Mouse (Mus musculus): ENCODE data around the gene D2hgdh. TPM values are rescaled to one million over a fixed set of nuclear protein-coding genes. Genes with fewer than 3 reads are reported as not detected.
"Not testable (repeated sequence)": the region's sequence is repeated elsewhere in the genome, so short reads cannot be mapped to it uniquely, and the experiment has no call there.

Gene D2hgdh
- polyA plus RNA-seq, 1 experiment from 2014 or later: 17.1 TPM

DNA sequence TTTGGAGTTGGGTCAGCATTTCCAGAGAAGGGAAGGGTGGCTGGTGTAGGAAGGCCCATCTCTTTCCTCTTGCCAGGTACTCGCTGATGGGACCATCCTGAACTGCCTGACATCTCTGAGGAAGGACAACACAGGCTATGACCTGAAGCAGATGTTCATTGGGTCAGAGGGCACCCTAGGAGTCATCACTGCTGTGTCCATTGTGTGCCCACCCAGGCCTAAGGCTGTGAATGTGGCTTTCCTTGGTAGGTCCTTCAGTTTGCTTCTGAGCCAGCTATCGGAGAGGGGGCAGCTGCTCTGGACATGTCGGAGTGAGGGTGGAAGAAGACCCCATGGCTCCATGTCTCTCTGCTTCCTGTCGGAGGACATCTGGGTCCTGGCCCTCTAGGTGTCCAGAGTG, 10.5 kb downstream of the D2hgdh start:
- no peak overlapping the region for H3K9ac ChIP-seq
- H3K27ac ChIP-seq (replicated peaks): no peak overlapping the region
- peaks cover 4% of the 10 kb centered on the region; the same call in 1 of the 2 replicates for H3K36me3 ChIP-seq
- WGBS: 97% methylated on average over 4 of the region's 4 CpGs
- H3K4me1 ChIP-seq (replicated peaks): no peaks in the 10 kb centered on the region
- ATAC-seq (ENCODE audit: low FRiP score, low read depth): no peak
- no peak overlapping the region for H3K4me3 ChIP-seq
- H3K27me3 ChIP-seq: no peaks in the 10 kb centered on the region
- H3K4me2 ChIP-seq: no peak overlapping the region
- H3K9me3 ChIP-seq: no peaks in the 10 kb centered on the region

- Histone ChIP-seq H3K9me3 (no peaks in the 10 kb centered on the region), H3K4me3 (no peak overlapping the region), H3K9ac (no peak overlapping the region), H3K4me1 (replicated peaks) (no peaks in the 10 kb centered on the region), H3K36me3 (peaks cover 4% of the 10 kb centered on the region; the same call in 1 of the 2 replicates), H3K27ac (replicated peaks) (no peak overlapping the region), H3K27me3 (no peaks in the 10 kb centered on the region), H3K4me2 (no peak overlapping the region)
- no peak for ATAC-seq (ENCODE audit: low FRiP score, low read depth)
- WGBS: 96% methylated on average over 6 of the region's 6 CpGs
Observed at GRCm38 (mm10) chr1:93835876-93836531, 11.3 kb downstream of the D2hgdh start.

DNA sequence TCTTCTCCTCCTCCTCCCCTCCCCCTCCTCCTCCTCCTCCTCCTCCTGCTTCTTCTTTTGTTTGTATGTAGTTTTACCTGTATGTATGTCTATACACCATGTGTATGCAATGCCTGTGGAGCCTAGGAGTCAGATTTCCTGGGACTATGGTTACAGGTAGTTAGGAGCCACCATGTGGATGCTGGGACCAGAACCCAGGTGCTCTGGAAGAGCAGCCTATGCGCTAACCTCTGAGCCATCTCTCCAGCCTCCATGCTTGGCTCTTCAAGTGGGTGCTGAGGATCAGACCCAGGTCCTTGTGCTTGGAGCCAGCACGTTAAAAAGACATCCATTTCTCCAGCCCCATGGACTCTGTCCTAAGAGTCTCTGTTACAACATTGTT, 11.8 kb downstream of the D2hgdh start:
- Histone ChIP-seq H3K4me1 (replicated peaks) (no peaks in the 10 kb centered on the region), H3K4me2 (no peak overlapping the region), H3K36me3 (peaks cover 4% of the 10 kb centered on the region; the same call in 1 of the 2 replicates), H3K4me3 (no peak overlapping the region), H3K9ac (no peak overlapping the region), H3K9me3 (no peaks in the 10 kb centered on the region), H3K27me3 (no peaks in the 10 kb centered on the region), H3K27ac (replicated peaks) (no peak overlapping the region)
- no peak for ATAC-seq (ENCODE audit: low FRiP score, low read depth)
- WGBS: 88% methylated on average over 2 of the region's 2 CpGs

- H3K4me3 ChIP-seq: no peak overlapping the region
- no peak overlapping the region for H3K27ac ChIP-seq (replicated peaks)
- no peaks in the 10 kb centered on the region for H3K4me1 ChIP-seq (replicated peaks)
- WGBS: 95% methylated on average over 8 of the region's 8 CpGs
- H3K36me3 ChIP-seq: peaks cover 4% of the 10 kb centered on the region; the same call in 1 of the 2 replicates
- H3K9me3 ChIP-seq: no peaks in the 10 kb centered on the region
- H3K4me2 ChIP-seq: no peak overlapping the region
- no peak overlapping the region for H3K9ac ChIP-seq
- ATAC-seq (ENCODE audit: low FRiP score, low read depth): no peak
- H3K27me3 ChIP-seq: no peaks in the 10 kb centered on the region
Observed at GRCm38 (mm10) chr1:93837335-93837734, 12.6 kb downstream of the D2hgdh start.

DNA sequence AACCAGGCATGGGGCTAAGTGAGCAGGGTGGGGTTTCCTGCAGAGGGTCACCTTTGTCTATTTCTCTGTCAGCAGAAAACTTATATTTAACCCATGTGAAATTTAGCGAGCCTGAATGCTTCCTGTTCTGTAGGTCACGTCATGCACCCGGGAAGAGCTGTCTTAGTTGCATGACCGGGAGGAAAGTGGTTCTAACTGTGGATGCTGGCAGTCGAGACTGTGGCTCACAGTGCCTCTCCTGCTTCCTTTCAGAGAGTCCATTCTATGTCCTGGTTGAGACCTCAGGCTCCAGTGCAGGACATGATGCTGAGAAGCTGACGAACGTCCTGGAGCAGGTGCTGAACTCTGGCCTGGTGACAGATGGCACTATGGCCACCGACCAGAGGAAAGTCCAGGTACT, 13.9 kb downstream of the D2hgdh start:
- H3K4me3 ChIP-seq; H3K9me3 ChIP-seq; H3K36me3 ChIP-seq; H3K27ac ChIP-seq (replicated peaks); ATAC-seq (ENCODE audit: low FRiP score, low read depth); H3K27me3 ChIP-seq; H3K9ac ChIP-seq; H3K4me1 ChIP-seq (replicated peaks); H3K4me2 ChIP-seq: not testable (repeated sequence)
- 93% methylated on average over 8 of the region's 8 CpGs for WGBS

DNA sequence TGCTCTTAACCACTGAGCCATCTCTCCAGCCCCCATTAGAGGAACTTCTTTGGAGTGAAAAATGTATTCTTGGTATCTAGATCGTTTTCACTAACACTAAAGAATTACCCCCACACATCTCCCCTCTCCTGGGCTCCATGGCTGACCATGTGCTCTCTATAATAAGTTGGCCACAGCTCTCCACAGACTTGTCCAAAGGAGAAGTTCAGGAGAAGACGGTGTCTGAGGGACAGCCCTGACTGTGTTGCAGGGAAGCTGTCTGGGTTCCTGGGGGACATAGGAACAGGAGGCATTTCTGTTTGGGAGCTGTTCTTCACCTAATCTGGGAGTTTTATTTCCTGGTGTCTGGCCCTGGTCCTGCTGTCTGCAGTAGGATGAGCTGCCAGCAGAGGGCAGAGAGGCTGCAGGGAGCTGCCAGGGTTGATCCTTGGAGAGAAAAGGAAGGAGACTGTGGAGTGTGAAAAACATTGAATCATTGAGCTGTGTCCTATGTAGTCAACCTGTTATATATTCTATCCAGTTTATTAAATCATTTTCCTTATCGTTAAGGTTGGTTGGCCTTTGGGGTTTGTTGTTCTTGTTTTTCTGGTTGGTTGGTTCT, 21.2 kb downstream of the D2hgdh start:
- H3K4me1 ChIP-seq (replicated peaks); H3K4me2 ChIP-seq; H3K36me3 ChIP-seq; H3K27me3 ChIP-seq; H3K4me3 ChIP-seq; H3K9ac ChIP-seq; H3K27ac ChIP-seq (replicated peaks); H3K9me3 ChIP-seq; ATAC-seq (ENCODE audit: low FRiP score, low read depth): not testable (repeated sequence)
- WGBS: 79% methylated on average over 2 of the region's 3 CpGs

DNA sequence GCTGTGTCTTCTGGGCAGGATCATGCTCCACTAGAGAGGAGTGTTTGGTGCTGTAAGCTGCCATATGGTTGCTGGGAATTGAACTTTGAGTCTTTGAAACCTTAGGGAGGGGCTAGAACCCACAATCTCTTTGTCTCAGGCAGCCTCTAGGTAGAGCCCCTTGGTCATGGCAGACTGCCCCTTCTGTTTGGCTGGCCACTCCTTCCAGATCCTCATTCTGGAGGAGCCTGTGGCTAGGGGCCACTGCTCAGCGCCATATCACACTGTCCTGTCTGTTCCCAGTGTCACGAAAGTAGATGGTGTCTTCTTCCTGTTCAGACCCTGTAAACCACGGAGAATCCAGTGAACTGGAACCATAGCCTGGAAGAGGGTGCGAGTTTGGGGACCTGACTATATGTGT, 31.1 kb downstream of the D2hgdh start:
- not testable (repeated sequence) for H3K4me1 ChIP-seq (replicated peaks); H3K9me3 ChIP-seq; H3K9ac ChIP-seq; H3K4me3 ChIP-seq; H3K27ac ChIP-seq (replicated peaks); H3K27me3 ChIP-seq; H3K36me3 ChIP-seq; H3K4me2 ChIP-seq
- 0 out of 2 replicates have a peak, but pooled peaks have one; percentile 42 for ATAC-seq (ENCODE audit: low FRiP score, low read depth)
- 92% methylated on average over 4 of the region's 4 CpGs for WGBS

DNA sequence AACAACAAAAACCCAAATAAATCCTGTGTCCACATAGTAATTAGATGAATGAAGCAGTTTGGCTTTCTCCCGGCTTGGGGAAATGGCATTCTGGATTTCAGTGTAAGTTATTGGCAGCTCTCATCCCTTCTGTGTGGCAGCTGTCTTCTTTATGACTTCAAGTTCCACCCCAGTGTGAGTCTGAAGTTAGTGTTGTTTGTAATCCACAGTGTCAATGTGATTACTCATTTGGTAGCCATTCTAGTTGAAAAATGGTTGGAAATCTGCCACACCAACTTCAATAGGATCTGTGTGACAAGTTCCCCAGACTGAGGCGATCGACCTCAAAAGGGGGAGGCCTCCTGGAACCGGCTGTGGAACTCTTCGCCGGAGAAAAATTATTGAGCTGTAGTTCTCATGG, 32.7 kb downstream of the D2hgdh start:
- Histone ChIP-seq H3K9ac (no peak overlapping the region), H3K4me2 (no peak overlapping the region), H3K36me3 (no peaks in the 10 kb centered on the region), H3K4me3 (no peak overlapping the region), H3K4me1 (replicated peaks) (no peaks in the 10 kb centered on the region), H3K27me3 (no peaks in the 10 kb centered on the region), H3K9me3 (no peaks in the 10 kb centered on the region), H3K27ac (replicated peaks) (no peak overlapping the region)
- WGBS: 50% methylated on average over 6 of the region's 6 CpGs
- ATAC-seq (ENCODE audit: low FRiP score, low read depth): no peak

DNA sequence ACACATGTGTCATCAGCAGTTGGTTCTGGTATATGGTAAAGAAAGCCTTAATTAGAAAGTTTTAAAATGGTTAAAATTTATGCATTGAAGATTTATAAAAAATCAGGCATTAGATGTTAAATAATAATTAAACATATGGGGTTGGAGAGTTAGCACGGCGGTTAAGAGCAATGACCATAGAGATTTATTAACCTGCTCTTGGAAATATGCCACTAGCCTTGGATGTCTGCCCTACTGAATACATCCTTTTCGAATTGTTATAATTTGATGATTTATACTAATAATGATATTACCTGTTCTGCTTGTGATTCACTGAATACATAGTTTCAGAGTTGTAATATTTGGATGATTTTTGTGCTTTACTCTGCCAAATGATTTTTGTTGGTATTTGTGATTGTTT, 33.3 kb downstream of the D2hgdh start:
- 73% methylated on average over 3 of the region's 3 CpGs for WGBS

GRCm38 (mm10) chr1:93859619-93860018, 34.9 kb downstream of the D2hgdh start:
- H3K4me2 ChIP-seq: no peak overlapping the region
- no peaks in the 10 kb centered on the region for H3K4me1 ChIP-seq (replicated peaks)
- H3K36me3 ChIP-seq: no peaks in the 10 kb centered on the region
- ATAC-seq (ENCODE audit: low FRiP score, low read depth): no peak
- no peak overlapping the region for H3K9ac ChIP-seq
- no peak overlapping the region for H3K4me3 ChIP-seq
- H3K9me3 ChIP-seq: no peaks in the 10 kb centered on the region
- no peaks in the 10 kb centered on the region for H3K27me3 ChIP-seq
- no peak overlapping the region for H3K27ac ChIP-seq (replicated peaks)

More for the DNA sequence above, 33.3 kb downstream of the D2hgdh start:
- H3K27me3 ChIP-seq: no peaks in the 10 kb centered on the region
- H3K4me1 ChIP-seq (replicated peaks): no peaks in the 10 kb centered on the region
- H3K27ac ChIP-seq (replicated peaks): no peak overlapping the region
- H3K36me3 ChIP-seq: no peaks in the 10 kb centered on the region
- H3K9ac ChIP-seq: no peak overlapping the region
- H3K4me2 ChIP-seq: no peak overlapping the region
- no peak overlapping the region for H3K4me3 ChIP-seq
- ATAC-seq (ENCODE audit: low FRiP score, low read depth): no peak
- H3K9me3 ChIP-seq: no peaks in the 10 kb centered on the region

- H3K4me3 ChIP-seq; H3K9me3 ChIP-seq; H3K27ac ChIP-seq (replicated peaks); H3K36me3 ChIP-seq; ATAC-seq (ENCODE audit: low FRiP score, low read depth); H3K4me1 ChIP-seq (replicated peaks); H3K9ac ChIP-seq; H3K27me3 ChIP-seq; H3K4me2 ChIP-seq: not testable (repeated sequence)
- 82% methylated on average over 2 of the region's 2 CpGs for WGBS
Observed at GRCm38 (mm10) chr1:93861048-93861447, 36.3 kb downstream of the D2hgdh start, which contains the start of gene Gal3st2. Gene Gal3st2 (plus strand): TSS chr1:93861306.

GRCm38 (mm10) chr1:93871594-93872105, 46.9 kb downstream of the D2hgdh start:
- not testable (repeated sequence) for H3K9me3 ChIP-seq; ATAC-seq (ENCODE audit: low FRiP score, low read depth)
- 100% methylated on average over 1 of the region's 1 CpGs for WGBS

More at GRCm38 (mm10) chr1:93871594-93872105, 46.9 kb downstream of the D2hgdh start:
- H3K9ac ChIP-seq; H3K4me2 ChIP-seq; H3K27me3 ChIP-seq; H3K36me3 ChIP-seq; H3K4me3 ChIP-seq; H3K27ac ChIP-seq (replicated peaks); H3K4me1 ChIP-seq (replicated peaks): not testable (repeated sequence)
